8 mouse cellular contexts compared by ENCODE assay signal in the genomic region with DNA sequence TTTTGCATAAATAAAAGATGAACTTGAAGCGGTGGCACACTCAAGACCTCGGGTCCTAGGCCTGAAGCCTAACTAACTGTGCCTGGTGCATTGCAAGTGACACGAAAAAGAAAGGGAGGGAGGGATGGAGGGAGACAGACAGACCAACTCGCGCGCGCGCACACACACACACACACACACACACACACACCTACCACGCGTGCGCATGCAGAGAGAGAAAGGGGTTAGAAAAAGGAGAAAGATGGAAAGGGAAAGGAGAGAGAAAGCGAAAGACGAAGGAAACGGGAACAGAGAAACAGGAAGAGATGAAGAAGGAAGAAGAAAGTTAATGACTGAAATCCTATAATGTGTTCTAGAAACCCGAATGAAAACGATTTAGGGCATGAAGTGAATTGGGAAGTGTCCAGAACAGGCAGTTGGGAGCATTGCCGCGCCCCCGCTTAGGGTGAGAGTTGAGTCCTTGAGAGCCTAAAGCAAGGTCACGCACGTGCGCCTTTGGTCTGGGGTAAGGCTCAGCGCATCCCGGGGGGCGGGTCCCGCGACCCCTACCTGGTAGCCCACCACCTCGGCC. TPM values are rescaled to one million over a fixed set of nuclear protein-coding genes. Genes with fewer than 3 reads are reported as not detected.
A peak's percentile ranks its signal among the peaks of the same experiment; 100 is the strongest.
DNase-seq lines count a peak whose midpoint lies in the region; ATAC-seq lines count a peak whose summit lies in the region.

No protein-coding gene starts in this region.

- DNase-seq in urinary bladder, postnatal 25 days (ENCODE audit: low spot score): peak; percentile 8
- DNase-seq in urinary bladder, postnatal 10 days (ENCODE audit: low spot score): no peak
- DNase-seq in cerebellum, postnatal 14 days: peak; percentile 60 to 69
- peak; percentile 9 to 15 for DNase-seq in frontal cortex, postnatal 25 days (ENCODE audit: low spot score in 2 of 2)
- DNase-seq in kidney, postnatal 14 days: peak; percentile 36
- peak; percentile 33 for DNase-seq in neural tube, embryonic 10.5 days (ENCODE audit: extremely low spot score, low spot score)
- DNase-seq in thymus, postnatal 0 days (ENCODE audit: low spot score): peak; percentile 48

- peaks cover 77% of the 10 kb centered on the region for H3K4me1 ChIP-seq in liver, embryonic 12.5 days

- peak overlapping the region; percentile 100 for H3K27ac ChIP-seq in liver, embryonic 12.5 days

- H3K9ac ChIP-seq in liver, embryonic 12.5 days: peak overlapping the region; percentile 99

- 4% methylated on average over 28 of the region's 28 CpGs for WGBS in liver, embryonic 12.5 days (ENCODE audit: insufficient replicate concordance)

- H3K27me3 ChIP-seq in liver, embryonic 12.5 days (replicated peaks): no peaks in the 10 kb centered on the region

- H3K4me2 ChIP-seq in liver, embryonic 12.5 days: peak overlapping the region; percentile 94

- ATAC-seq in liver, embryonic 12.5 days: peak; percentile 28

- peaks cover 33% of the 10 kb centered on the region for H3K36me3 ChIP-seq in liver, embryonic 12.5 days

- no peaks in the 10 kb centered on the region for H3K9me3 ChIP-seq in liver, embryonic 12.5 days (replicated peaks)

- peak overlapping the region; percentile 87 for H3K4me3 ChIP-seq in liver, embryonic 12.5 days

RNA-seq across cellular contexts. Expression of gene Nudt19, which starts 1.4 kb away (rescaled TPM):
- polyA plus RNA-seq in liver, embryonic 12.5 days (2016; fragmentation: Nextera tagmentation; extraction: Ambion mirVana): 99.9 and 102 TPM in 2 replicates
- 99.2 and 105 TPM in 2 replicates for polyA plus RNA-seq in thymus, postnatal 0 days (2015; fragmentation: Nextera tagmentation; extraction: Ambion mirVana)

RNA-seq across cellular contexts. Expression of gene Tdrd12, which starts 17.1 kb away (rescaled TPM):
- 0.30 TPM in 1 of 2 replicates, not detected in the other for polyA plus RNA-seq in liver, embryonic 12.5 days (2016; fragmentation: Nextera tagmentation; extraction: Ambion mirVana)
- not detected in 2 replicates for polyA plus RNA-seq in thymus, postnatal 0 days (2015; fragmentation: Nextera tagmentation; extraction: Ambion mirVana)

RNA-seq across cellular contexts. Expression of gene Rgs9bp, which starts 30.7 kb away (rescaled TPM):
- polyA plus RNA-seq in liver, embryonic 12.5 days (2016; fragmentation: Nextera tagmentation; extraction: Ambion mirVana): 0.06 and 0.11 TPM in 2 replicates
- 0.07 and 0.08 TPM in 2 replicates for polyA plus RNA-seq in thymus, postnatal 0 days (2015; fragmentation: Nextera tagmentation; extraction: Ambion mirVana)

RNA-seq across cellular contexts. Expression of gene Ankrd27, which starts 31.4 kb away (rescaled TPM):
- polyA plus RNA-seq in liver, embryonic 12.5 days (2016; fragmentation: Nextera tagmentation; extraction: Ambion mirVana): 43.1 and 45.5 TPM in 2 replicates
- 29.2 and 30.1 TPM in 2 replicates for polyA plus RNA-seq in thymus, postnatal 0 days (2015; fragmentation: Nextera tagmentation; extraction: Ambion mirVana)
